Mouse (Mus musculus) liver, postnatal 0 days (tissue): Measurements from ENCODE around the gene Pgk2.

Experiments
- CTCF ChIP-seq: sonication (generic); IDR thresholded peaks from 2 replicates; pipeline ENCODE4 v1.5.1; 2016; ENCODE audit warnings: antibody characterized with exemption, low read depth
- EP300 ChIP-seq: IDR thresholded peaks from 2 replicates; pipeline ENCODE4 v1.6.1; 2016; ENCODE audit warnings: antibody characterized with exemption, low read depth, mild to moderate bottlenecking

DNA sequence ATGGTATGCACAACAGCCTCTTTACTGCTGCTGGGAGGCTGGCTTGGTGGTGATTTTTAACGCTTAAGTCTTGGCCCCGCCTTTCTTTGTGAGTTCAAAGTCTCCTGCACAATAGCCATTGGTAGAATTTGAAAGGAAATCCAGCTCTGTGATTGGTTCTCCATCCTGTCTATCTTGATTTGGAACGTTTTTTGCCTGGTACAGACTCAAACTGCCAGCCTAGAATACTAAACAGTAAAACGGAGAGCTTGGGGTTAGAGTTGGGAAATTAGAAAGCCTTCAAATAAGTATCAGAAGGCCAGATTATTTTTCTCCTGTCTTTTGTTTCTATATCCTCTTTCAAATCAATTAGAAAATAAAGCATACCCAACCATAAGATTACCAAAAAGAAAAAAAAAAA lies at the start of gene Pgk2:
- no peak for TF ChIP-seq CTCF
- TF ChIP-seq EP300 = no peak
